Mouse (Mus musculus) gonadal fat pad, adult 2 months (tissue): ENCODE measurements around the gene Psg26. TPM values are rescaled to one million over a fixed set of nuclear protein-coding genes. Genes with fewer than 3 reads are reported as not detected.
"Not testable (repeated sequence)": the region's sequence is repeated elsewhere in the genome, so short reads cannot be mapped to it uniquely, and the experiment has no call there.

Experiments
- DNase-seq: peaks from one replicate; pipeline ENCODE4 v3.0.0-alpha.2; 2012; ENCODE audit warnings: low read depth
- polyA plus RNA-seq: library from polyadenylated mRNA; depleted of rRNA; stranded (reverse); fragments of >200 nt; gene quantifications from 2 replicates; pipeline ENCODE4 v1.2.3, GENCODE M21; 2012; rRNA removed

Gene Psg26
- polyA plus RNA-seq = not detected in 2 replicates

DNA sequence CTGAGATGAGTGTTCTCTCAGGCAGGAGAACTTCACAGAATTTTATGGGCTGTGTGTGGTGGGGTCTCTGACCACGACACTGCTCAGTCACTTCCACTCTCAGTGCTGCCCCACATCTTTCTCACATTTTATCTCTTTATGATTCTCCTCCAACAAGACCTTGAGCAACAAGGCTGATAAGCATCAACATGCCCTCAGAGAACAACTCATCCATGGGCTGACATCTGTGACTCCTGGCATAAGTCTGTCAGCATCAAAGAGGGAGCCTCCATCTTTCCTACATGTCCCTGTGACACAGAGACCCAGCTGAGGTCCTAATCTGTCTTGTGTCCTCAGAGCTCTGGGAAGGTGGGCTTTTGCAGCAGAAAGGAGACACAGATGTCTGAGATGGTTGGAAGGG lies at the start of gene Psg26:
Gene Psg26, minus strand, starts transcription at position 101 of the 400 bp plus-strand sequence.
- no peak for DNase-seq

GRCm38 (mm10) chr7:18533420-18533819 lies 49.4 kb upstream of the Psg26 start:
- DNase-seq = no peak

DNA sequence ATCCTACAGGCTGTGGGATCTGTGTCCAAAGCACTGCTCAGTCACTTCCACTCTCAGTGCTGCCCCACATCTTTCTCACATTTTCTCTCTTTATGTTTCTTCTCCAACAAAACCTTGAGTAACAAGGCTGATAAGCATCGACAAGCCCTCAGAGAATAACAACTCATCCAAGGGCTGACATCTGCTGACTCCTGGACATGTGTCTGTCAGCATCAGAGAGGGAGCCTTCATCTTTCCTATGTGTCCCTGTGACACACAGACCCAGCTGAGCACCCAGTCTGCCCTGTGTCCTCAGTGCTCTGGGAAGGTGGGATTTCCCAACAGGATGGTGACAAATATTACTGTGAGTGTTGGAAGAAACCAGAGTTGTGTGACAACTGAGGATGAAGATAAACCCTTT lies 48.2 kb upstream of the Psg26 start, which contains the start of gene Psg25:
Gene Psg25, minus strand, starts transcription at position 101 of the 400 bp plus-strand sequence.
- DNase-seq = no peak

GRCm38 (mm10) chr7:18524668-18525067 lies 40.7 kb upstream of the Psg26 start:
- no peak for DNase-seq

- not testable (repeated sequence) for DNase-seq
Observed at GRCm38 (mm10) chr7:18512848-18513247, 28.9 kb upstream of the Psg26 start.

GRCm38 (mm10) chr7:18512417-18512816 lies 28.4 kb upstream of the Psg26 start:
- DNase-seq = not testable (repeated sequence)

DNA sequence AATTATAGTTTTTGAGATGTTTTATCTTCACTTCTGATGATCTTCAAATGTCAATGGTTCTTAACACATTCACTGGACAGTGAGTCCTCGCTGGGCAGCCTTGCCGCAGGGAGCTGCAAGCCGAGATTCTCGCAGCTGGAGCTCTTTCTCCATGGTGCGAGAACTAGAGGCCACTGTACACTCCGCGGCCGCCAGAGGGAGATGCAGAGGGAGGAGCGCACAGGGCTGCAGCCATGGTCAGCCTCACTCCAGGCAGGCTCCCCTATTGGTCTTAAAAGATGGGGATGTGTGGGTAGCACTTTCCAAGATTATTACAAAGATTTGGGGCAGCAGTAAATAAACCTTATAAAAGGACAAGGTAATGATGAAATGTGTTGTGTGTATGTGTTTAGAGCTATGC lies 27.5 kb upstream of the Psg26 start:
- no peak for DNase-seq

- not testable (repeated sequence) for DNase-seq
Observed at GRCm38 (mm10) chr7:18431941-18432340, 52.0 kb downstream of the Psg26 start, which contains the start of gene Psg28. Gene Psg28, minus strand, starts transcription at chr7:18432041.

Other genes starting within 250 kb of the Psg26 start
- 0.04 and 0.06 TPM in 2 replicates for gene Mill1, start 238.8 kb downstream of the Psg26 start, polyA plus RNA-seq
- not detected in 2 replicates for gene Psg18, start 129.2 kb downstream of the Psg26 start, polyA plus RNA-seq
- gene Psg28, start 52.1 kb downstream of the Psg26 start, polyA plus RNA-seq = not detected in 2 replicates
- gene Psg25, start 48.1 kb upstream of the Psg26 start, polyA plus RNA-seq = not detected in 2 replicates
- gene Psg27, start 83.1 kb upstream of the Psg26 start, polyA plus RNA-seq = not detected in 2 replicates
- gene Psg23, start 132.3 kb upstream of the Psg26 start, polyA plus RNA-seq = 0.18 TPM in 1 of 2 replicates, not detected in the other
- gene Psg21, start 172.5 kb upstream of the Psg26 start, polyA plus RNA-seq = not detected in 2 replicates
- gene Psg20, start 202.0 kb upstream of the Psg26 start, polyA plus RNA-seq = not detected in 2 replicates
- not detected in 2 replicates for gene Psg22, start 233.9 kb upstream of the Psg26 start, polyA plus RNA-seq